Mouse (Mus musculus) limb, embryonic 11.5 days (tissue): ENCODE measurements around the gene Disp3. TPM values are rescaled to one million over a fixed set of nuclear protein-coding genes. Genes with fewer than 3 reads are reported as not detected.

Experiments
- ATAC-seq: fragments of 200-750 bp; cut with Nextera tagmentation; 2 replicates; pipeline ENCODE4 v1.8.0; 2017; ENCODE audit warnings: low read depth; ENCODE audit not compliant: insufficient number of reproducible peaks, low FRiP score, low TSS enrichment
- DNase-seq: peaks from one replicate; pipeline ENCODE4 v3.0.0-alpha.2; 2015; ENCODE audit warnings: low spot score
- H3K27ac ChIP-seq: fragments of 300-500 bp; sonication (generic); replicated peaks from 2 replicates; pipeline ENCODE4 v1.5.1; 2014; ENCODE audit warnings: low read depth, mild to moderate bottlenecking, low read length
- H3K27me3 ChIP-seq: fragments of 300-500 bp; sonication (generic); 2 replicates; pipeline ENCODE4 v1.6.1; 2014; ENCODE audit warnings: mild to moderate bottlenecking, low read length, mixed read lengths; ENCODE audit not compliant: control insufficient read depth, insufficient read depth
- H3K36me3 ChIP-seq: fragments of 300-500 bp; sonication (generic); 2 replicates; pipeline ENCODE4 v1.6.1; 2014; ENCODE audit warnings: mild to moderate bottlenecking, low read length, moderate library complexity, mixed read lengths; ENCODE audit not compliant: control insufficient read depth, insufficient read depth
- H3K4me1 ChIP-seq: fragments of 300-500 bp; sonication (generic); 2 replicates; pipeline ENCODE4 v1.6.1; 2014; ENCODE audit warnings: low read length, mixed read lengths; ENCODE audit not compliant: control insufficient read depth, insufficient read depth
- H3K4me2 ChIP-seq: fragments of 300-500 bp; sonication (generic); 2 replicates; pipeline ENCODE4 v1.6.1; 2014; ENCODE audit warnings: low read depth, mild to moderate bottlenecking, moderate library complexity; ENCODE audit not compliant: severe bottlenecking
- H3K4me3 ChIP-seq: fragments of 300-500 bp; sonication (generic); 2 replicates; pipeline ENCODE4 v1.5.1; 2014; ENCODE audit warnings: low read depth, low read length
- H3K9ac ChIP-seq: fragments of 300-500 bp; sonication (generic); 2 replicates; pipeline ENCODE4 v1.6.1; 2014; ENCODE audit warnings: mild to moderate bottlenecking, low read length
- H3K9me3 ChIP-seq: fragments of 300-500 bp; sonication (generic); 2 replicates; pipeline ENCODE4 v1.6.1; 2016; ENCODE audit warnings: low read length; ENCODE audit not compliant: control insufficient read depth
- WGBS: fragments of 180-500 bp; shearing (Covaris S2); extraction: QIAGEN DNeasy Blood & Tissue Kit; methylation state at CpG from one replicate; pipeline ENCODE4 v1.1.7; 2014; 5-methylcytosine and 5-hydroxymethylcytosine counted together
- polyA plus RNA-seq: library from polyadenylated mRNA; unstranded; fragments of >200 nt; fragmentation: Nextera tagmentation; extraction: Ambion mirVana; gene quantifications from 2 replicates; pipeline ENCODE4 v1.2.1, GENCODE M21; 2014

The Disp3 gene
- polyA plus RNA-seq, 1 experiment from 2014 or later: 0.40 TPM

DNA sequence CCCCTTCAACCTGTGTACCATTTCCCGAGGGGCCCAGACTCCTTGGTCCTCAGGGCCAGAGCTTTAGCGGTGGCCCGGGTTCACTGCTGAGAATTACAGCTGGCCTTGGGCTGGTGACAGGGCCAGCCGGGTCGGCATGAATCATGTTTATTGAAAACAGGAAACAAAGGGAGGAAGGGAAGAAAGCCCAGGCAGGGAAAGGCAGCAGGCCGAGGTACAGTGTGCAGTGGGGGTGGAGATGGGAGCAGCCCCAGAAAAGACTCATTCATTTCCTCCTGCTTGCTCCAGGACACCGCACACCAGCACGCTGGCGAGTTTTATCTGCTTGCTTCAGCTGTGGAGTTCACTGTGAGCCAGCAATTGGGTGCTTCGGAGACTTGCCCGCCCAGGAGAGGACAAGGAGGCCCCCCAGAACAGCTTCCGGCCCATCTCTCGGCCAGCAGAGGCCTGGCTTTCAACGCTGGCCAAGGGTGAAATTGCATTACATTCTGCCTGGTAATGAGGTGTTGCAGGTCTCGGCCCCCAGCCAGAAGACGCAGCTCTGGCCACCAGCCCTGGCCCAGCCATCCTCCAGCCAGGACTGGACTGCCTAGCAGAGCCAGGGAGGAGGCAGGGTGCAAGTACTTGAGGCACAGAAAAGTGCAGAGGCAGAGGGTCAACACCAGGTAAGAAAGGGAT is 18.8 kb upstream of the Disp3 start:
- peak; percentile 76 for ATAC-seq
- Histone ChIP-seq H3K9ac (no peak overlapping the region), H3K27me3 (no peaks in the 10 kb centered on the region), H3K4me2 (peak overlapping the region; percentile 8; the same call in 1 of the 2 replicates), H3K4me3 (no peak overlapping the region), H3K9me3 (no peaks in the 10 kb centered on the region), H3K4me1 (peaks cover 14% of the 10 kb centered on the region), H3K27ac (peak overlapping the region; percentile 32; the same call in 1 of the 2 replicates), H3K36me3 (no peaks in the 10 kb centered on the region)
- 11% methylated on average over 16 of the region's 16 CpGs for WGBS
- peak; percentile 69 for DNase-seq

DNA sequence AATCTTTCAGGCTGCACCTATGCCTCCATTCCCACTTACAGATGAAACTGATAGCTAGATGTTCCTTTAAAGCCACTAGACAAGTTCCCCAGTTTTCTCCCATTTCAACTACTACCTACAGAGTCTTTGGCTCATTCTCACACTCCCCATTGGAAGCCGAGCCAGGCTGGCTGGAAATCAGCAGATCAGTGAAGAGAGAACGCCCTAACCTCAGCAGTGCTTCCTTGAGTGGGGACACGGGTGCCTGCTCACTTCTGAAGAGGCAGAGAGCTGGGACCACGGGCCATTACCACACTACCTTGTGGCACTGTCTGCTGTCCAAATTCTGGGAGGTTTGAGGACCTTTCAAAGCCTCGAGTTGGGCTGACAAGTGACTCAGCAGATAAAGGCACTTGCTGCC is 11.0 kb upstream of the Disp3 start:
- H3K4me1 ChIP-seq: no peaks in the 10 kb centered on the region
- ATAC-seq (no peak), DNase-seq (no peak)
- H3K9ac ChIP-seq: no peak overlapping the region
- no peaks in the 10 kb centered on the region for H3K27me3 ChIP-seq
- H3K36me3 ChIP-seq: no peaks in the 10 kb centered on the region
- no peak overlapping the region for H3K4me3 ChIP-seq
- WGBS: 65% methylated on average over 5 of the region's 5 CpGs
- no peaks in the 10 kb centered on the region for H3K9me3 ChIP-seq
- no peak overlapping the region for H3K4me2 ChIP-seq
- H3K27ac ChIP-seq: no peak overlapping the region

DNA sequence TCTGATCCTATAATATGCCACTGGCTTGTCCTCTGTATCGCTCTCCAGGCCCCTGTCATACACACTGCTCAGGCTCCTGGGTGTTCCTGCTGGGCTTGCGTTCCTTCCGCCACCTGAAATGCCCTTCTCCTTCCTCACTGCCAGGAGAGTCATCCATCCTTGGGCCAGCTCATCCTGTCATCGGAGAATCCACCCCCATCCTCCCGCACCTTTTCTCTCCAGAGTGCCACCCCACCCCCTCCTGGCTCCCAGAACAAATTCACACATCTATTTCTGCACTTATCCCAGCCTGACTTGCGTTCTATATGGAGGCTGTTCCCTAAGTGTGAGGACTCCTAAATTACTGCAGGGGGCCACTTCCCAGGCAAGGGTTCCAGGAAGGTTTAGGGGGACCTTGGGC is 9.9 kb upstream of the Disp3 start:
- WGBS: 64% methylated on average over 6 of the region's 6 CpGs
- H3K27ac ChIP-seq: no peak overlapping the region
- H3K4me3 ChIP-seq: no peak overlapping the region
- no peaks in the 10 kb centered on the region for H3K9me3 ChIP-seq
- H3K27me3 ChIP-seq: no peaks in the 10 kb centered on the region
- ATAC-seq (no peak), DNase-seq (no peak)
- no peaks in the 10 kb centered on the region for H3K36me3 ChIP-seq
- H3K4me1 ChIP-seq: no peaks in the 10 kb centered on the region
- no peak overlapping the region for H3K4me2 ChIP-seq
- no peak overlapping the region for H3K9ac ChIP-seq

DNA sequence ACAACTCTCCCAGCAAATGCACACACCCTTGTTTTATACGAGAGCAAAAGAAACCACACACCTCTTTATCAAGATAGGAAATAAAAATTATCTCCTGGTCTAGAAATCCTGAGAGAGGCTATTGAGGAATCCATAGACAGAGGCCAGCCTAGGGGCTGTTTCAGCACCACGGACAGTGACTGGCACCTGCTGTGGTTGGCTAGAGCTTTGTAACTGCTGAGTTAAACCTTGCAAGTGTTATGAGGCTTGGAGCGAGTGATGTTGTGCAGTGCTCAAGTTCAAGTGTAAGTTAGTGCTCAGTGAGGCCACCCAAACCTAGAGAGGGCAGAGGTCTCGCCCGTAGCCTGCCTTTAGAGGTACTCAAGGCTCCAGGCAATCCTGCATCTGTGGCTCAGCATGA is 5.6 kb upstream of the Disp3 start:
- Histone ChIP-seq H3K9me3 (no peaks in the 10 kb centered on the region), H3K4me3 (no peak overlapping the region), H3K9ac (no peak overlapping the region), H3K36me3 (no peaks in the 10 kb centered on the region), H3K27me3 (no peaks in the 10 kb centered on the region), H3K4me2 (no peak overlapping the region), H3K27ac (no peak overlapping the region), H3K4me1 (no peaks in the 10 kb centered on the region)
- ATAC-seq: no peak
- WGBS: 18% methylated on average over 5 of the region's 5 CpGs
- DNase-seq: peak; percentile 86

DNA sequence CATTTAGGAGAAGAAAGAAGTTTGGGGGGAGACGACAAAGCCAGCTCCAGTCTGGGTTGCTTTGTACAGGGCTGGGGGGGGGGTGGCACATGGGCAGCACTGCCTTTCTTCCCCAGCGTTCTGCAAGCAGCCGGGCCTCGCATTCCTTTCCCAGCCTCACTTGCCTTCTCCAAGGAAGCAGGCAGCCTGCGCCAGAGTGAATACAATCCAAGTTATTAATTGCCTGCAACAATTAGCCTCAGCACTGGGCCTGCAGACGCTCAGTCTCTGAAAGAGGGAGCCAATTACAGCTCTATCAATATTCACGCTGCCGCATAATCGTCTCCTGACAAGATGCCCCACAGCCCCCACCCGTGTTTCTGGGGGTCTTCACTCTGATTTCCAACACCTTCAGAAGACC is 4.1 kb upstream of the Disp3 start:
- Histone ChIP-seq H3K9ac (no peak overlapping the region), H3K4me3 (no peak overlapping the region), H3K4me2 (no peak overlapping the region), H3K4me1 (peaks cover 7% of the 10 kb centered on the region; the same call in 1 of the 2 replicates), H3K9me3 (no peaks in the 10 kb centered on the region), H3K27me3 (peaks cover 12% of the 10 kb centered on the region), H3K36me3 (no peaks in the 10 kb centered on the region), H3K27ac (no peak overlapping the region)
- no peak for DNase-seq
- WGBS: 62% methylated on average over 10 of the region's 10 CpGs
- ATAC-seq: no peak

DNA sequence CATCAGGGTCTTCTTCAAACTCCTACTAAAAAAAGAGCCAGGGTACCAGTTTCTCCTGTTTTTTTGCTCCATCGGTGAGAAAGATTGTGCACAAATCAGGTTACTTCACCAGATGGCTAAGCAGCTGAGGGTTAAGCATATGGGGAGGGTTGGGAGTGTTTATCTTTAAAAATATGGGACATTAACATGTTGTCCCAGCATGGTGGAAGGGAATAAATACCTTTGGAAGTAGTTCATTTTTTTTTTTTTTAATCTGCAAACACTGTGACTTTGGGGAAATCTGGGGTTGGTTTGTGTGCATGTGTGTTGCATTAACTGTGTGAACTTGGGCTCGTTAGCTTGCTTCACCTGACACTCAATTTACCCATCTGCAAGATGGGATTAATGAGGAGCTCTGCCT is 3.3 kb upstream of the Disp3 start:
- WGBS: 50% methylated on average over 2 of the region's 2 CpGs
- no peak overlapping the region for H3K4me2 ChIP-seq
- H3K27me3 ChIP-seq: peaks cover 19% of the 10 kb centered on the region
- H3K36me3 ChIP-seq: no peaks in the 10 kb centered on the region
- H3K9me3 ChIP-seq: no peaks in the 10 kb centered on the region
- ATAC-seq (no peak), DNase-seq (no peak)
- H3K27ac ChIP-seq: no peak overlapping the region
- H3K4me1 ChIP-seq: peaks cover 10% of the 10 kb centered on the region; the same call in 1 of the 2 replicates
- H3K9ac ChIP-seq: no peak overlapping the region
- H3K4me3 ChIP-seq: no peak overlapping the region

DNA sequence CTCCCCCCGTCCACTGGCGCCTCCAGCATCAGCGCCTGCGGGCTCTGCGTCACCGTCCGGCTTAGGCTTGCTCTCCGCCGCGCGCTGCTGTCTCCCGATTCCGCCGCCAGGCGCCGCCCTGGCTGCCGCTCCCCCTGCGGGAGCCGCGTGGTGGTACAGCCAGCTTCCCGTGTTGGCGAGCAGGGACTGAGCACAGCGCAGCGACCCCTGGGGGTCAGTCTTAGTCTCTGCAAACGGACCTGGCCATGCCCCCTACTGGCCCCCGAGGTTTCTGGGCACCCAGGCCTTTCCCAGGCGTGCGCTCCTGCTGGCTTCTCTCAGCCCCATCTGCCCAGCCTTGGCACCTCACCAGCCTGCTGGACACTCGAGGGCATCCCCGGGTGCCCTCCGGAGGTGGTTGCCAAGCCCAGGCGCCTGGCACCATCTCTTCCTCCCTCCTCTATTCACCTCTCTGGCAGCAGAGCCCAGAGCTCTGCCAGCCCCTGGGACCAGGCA is 337 bp upstream of the Disp3 start:
- no peak overlapping the region for H3K27ac ChIP-seq
- 3% methylated on average over 32 of the region's 32 CpGs for WGBS
- no peaks in the 10 kb centered on the region for H3K9me3 ChIP-seq
- H3K4me1 ChIP-seq: peaks cover 10% of the 10 kb centered on the region; the same call in 1 of the 2 replicates
- H3K4me2 ChIP-seq: peak overlapping the region; percentile 85
- ATAC-seq (peak; percentile 74), DNase-seq (peak; percentile 94)
- no peaks in the 10 kb centered on the region for H3K36me3 ChIP-seq
- peak overlapping the region; percentile 37 for H3K4me3 ChIP-seq
- H3K27me3 ChIP-seq: peaks cover 21% of the 10 kb centered on the region
- H3K9ac ChIP-seq: 0 out of 2 replicates have a peak overlapping the region, but pooled peaks have one; percentile 37

DNA sequence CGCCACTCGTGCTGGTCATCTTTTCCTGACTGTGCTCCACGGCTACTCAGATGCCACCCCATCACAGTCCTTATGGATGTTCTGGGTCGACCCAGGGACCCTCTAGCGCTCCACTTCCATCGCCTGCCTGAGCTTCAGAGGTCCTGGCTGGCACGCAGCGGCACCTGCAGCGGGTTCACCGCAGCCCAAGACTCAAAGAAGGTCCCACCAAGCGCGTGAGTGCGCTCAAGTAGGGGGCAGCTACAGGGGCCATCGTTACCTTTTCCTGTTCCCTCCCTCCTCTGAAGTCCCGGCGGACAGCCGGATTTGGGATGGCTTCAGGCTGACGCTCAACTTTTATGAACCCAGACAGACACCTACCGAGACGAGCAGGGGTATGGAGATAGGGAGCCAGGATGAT is 724 bp downstream of the Disp3 start:
- no peak overlapping the region for H3K27ac ChIP-seq
- DNase-seq (no peak), ATAC-seq (no peak)
- peak overlapping the region; percentile 85 for H3K4me2 ChIP-seq
- no peaks in the 10 kb centered on the region for H3K36me3 ChIP-seq
- peak overlapping the region; percentile 37 for H3K4me3 ChIP-seq
- H3K9ac ChIP-seq: no peak overlapping the region
- peaks cover 10% of the 10 kb centered on the region; the same call in 1 of the 2 replicates for H3K4me1 ChIP-seq
- peaks cover 21% of the 10 kb centered on the region for H3K27me3 ChIP-seq
- no peaks in the 10 kb centered on the region for H3K9me3 ChIP-seq
- 1% methylated on average over 20 of the region's 20 CpGs for WGBS
